Mouse (Mus musculus): ENCODE measurements around the gene Mknk2. TPM values are rescaled to one million over a fixed set of nuclear protein-coding genes. Genes with fewer than 3 reads are reported as not detected.

The Mknk2 gene
- total and polyA plus RNA-seq, 2 experiments = 87.0 to 88.6 TPM

DNA sequence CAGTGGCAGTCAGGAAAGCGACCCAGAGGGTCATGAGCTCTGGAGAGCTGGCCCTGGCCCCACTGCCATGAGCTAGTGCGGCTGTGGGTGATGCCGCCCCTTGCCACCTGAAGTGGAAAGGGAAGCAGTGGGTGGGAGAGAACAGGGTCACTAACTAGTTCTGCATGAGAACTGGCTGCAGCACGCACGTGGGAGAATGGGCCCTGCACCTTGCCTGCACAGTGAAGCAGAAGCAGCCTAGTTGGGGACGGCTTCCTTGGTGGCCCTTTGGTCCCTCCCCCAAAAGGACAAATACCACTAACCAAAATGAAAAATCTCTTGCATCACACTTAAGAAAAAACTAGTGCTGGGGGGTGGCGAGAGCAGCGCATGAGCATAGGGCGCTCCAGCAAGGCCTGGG lies 20.7 kb upstream of the Mknk2 start:
- Histone ChIP-seq H3K9ac (ENCODE audit: low read depth, low read length) (no peak overlapping the region), H3K27ac (replicated peaks; ENCODE audit: insufficient read depth, low read depth, low read length) (no peak overlapping the region), H3K4me1 (ENCODE audit: control insufficient read depth, insufficient read depth, low read length) (peaks cover 8% of the 10 kb centered on the region), H3K27me3 (ENCODE audit: control insufficient read depth, insufficient read depth, low read length) (no peaks in the 10 kb centered on the region), H3K79me2 (ENCODE audit: control insufficient read depth, insufficient read depth, low read length) (peaks cover 3% of the 10 kb centered on the region; the same call in 1 of the 2 replicates), H3K4me3 (ENCODE audit: insufficient read depth, low read depth, low read length) (no peak overlapping the region), H3K36me3 (ENCODE audit: control insufficient read depth, insufficient read depth, low read length) (no peaks in the 10 kb centered on the region)
- TF ChIP-seq CTCF (IDR thresholded peaks at IDR 0.05; ENCODE audit: low read depth, low read length) (no peak), POLR2A (IDR thresholded peaks at IDR 0.05; ENCODE audit: extremely low read depth, insufficient read depth, low read length) (no peak)
- no peak for DNase-seq (ENCODE audit: extremely low read depth, low read depth, low spot score)
- WGBS = 87% methylated on average over 9 of the region's 9 CpGs

DNA sequence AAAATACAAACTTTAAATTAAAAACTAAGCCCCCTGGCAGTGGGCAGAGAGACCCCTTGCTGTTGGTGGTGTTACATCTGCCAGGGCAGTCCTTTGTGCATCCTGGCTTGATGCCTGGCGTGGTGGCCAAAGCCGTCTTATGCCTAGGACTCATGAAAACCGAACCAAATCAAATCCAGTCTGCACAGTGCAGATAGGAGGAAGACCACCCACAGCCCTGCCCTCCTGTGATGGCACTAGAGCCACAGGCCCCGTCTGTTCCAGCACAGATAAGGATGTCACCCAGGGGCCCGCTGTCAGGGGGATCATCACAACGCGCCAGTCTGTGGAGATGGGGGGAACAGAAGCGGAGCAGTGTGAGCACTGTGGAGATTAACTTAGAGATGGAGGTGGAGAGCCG lies 19.9 kb upstream of the Mknk2 start:
- 94% methylated on average over 9 of the region's 9 CpGs for WGBS
- Histone ChIP-seq H3K4me3 (ENCODE audit: insufficient read depth, low read depth, low read length) (no peak overlapping the region), H3K79me2 (ENCODE audit: control insufficient read depth, insufficient read depth, low read length) (peaks cover 3% of the 10 kb centered on the region; the same call in 1 of the 2 replicates), H3K36me3 (ENCODE audit: control insufficient read depth, insufficient read depth, low read length) (no peaks in the 10 kb centered on the region), H3K9ac (ENCODE audit: low read depth, low read length) (no peak overlapping the region), H3K27ac (replicated peaks; ENCODE audit: insufficient read depth, low read depth, low read length) (no peak overlapping the region), H3K4me1 (ENCODE audit: control insufficient read depth, insufficient read depth, low read length) (no peaks in the 10 kb centered on the region), H3K27me3 (ENCODE audit: control insufficient read depth, insufficient read depth, low read length) (no peaks in the 10 kb centered on the region)
- no peak for TF ChIP-seq POLR2A (IDR thresholded peaks at IDR 0.05; ENCODE audit: extremely low read depth, insufficient read depth, low read length)
- TF ChIP-seq CTCF (IDR thresholded peaks at IDR 0.05; ENCODE audit: low read depth, low read length) = no peak
- no peak for DNase-seq (ENCODE audit: extremely low read depth, low read depth, low spot score)

DNA sequence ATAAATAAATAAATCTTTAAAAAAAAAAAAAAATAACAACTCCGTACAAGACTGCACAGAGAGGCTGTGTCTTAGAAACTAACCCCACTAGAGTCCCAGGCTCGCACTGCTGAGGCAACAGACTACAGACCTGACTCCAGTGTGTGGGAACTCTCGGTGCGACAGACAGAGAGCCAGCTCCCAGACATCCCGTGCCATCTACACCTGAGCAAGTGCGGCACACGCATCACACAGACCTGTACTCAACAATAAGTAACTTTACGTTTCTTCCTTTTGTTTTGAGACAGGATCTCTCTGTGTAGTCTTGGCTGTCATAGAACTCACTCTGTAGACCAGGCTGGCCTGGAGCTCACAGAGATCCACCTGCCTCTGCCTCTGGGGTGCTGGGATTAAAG lies 19.5 kb upstream of the Mknk2 start:
- H3K79me2 ChIP-seq (ENCODE audit: control insufficient read depth, insufficient read depth, low read length) = peaks cover 3% of the 10 kb centered on the region; the same call in 1 of the 2 replicates
- no peak for DNase-seq (ENCODE audit: extremely low read depth, low read depth, low spot score)
- H3K27ac ChIP-seq (replicated peaks; ENCODE audit: insufficient read depth, low read depth, low read length) = no peak overlapping the region
- no peak for TF ChIP-seq POLR2A (IDR thresholded peaks at IDR 0.05; ENCODE audit: extremely low read depth, insufficient read depth, low read length)
- TF ChIP-seq CTCF (IDR thresholded peaks at IDR 0.05; ENCODE audit: low read depth, low read length) = no peak
- WGBS = 96% methylated on average over 8 of the region's 8 CpGs
- H3K9ac ChIP-seq (ENCODE audit: low read depth, low read length) = no peak overlapping the region
- no peaks in the 10 kb centered on the region for H3K4me1 ChIP-seq (ENCODE audit: control insufficient read depth, insufficient read depth, low read length)
- no peak overlapping the region for H3K4me3 ChIP-seq (ENCODE audit: insufficient read depth, low read depth, low read length)
- no peaks in the 10 kb centered on the region for H3K27me3 ChIP-seq (ENCODE audit: control insufficient read depth, insufficient read depth, low read length)
- H3K36me3 ChIP-seq (ENCODE audit: control insufficient read depth, insufficient read depth, low read length) = no peaks in the 10 kb centered on the region

DNA sequence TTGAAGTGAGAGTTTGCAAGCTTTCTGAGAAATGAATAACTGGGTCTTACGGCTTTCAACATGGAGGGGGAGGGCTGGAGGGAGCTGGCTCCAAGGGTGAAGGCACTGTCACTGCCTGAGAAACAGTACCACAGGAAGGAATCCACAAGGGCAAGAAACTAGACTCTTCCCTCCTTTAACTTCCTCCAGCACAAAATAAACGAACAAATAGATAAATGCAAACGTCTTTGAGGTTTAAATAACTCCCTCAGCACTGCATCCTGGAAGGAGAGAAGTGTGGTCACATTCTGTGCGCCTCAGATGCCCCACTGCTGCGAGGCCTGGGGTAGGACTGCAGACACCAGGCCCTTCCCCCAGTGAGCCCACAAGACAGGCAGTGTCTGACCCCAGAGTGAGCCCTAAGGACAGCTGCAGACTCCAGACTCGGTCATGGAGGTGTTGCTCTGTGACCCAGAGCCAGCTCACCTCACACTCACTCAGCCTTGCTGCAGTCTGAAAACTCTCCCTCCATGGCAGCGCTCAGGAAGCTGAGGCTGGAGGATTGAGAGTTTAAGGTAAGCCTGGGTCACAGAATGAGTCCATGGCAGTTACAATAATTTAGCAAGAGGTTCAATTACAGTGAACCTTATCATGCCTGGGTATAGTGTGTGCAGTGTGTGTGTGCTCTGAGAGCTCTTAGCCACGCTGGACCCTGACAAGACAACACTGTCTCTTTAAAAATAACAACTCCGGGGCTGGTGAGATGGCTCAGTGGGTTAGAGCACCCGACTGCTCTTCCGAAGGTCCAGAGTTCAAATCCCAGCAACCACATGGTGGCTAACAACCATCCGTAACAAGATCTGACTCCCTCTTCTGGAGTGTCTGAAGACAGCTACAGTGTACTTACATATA lies 18.8 kb upstream of the Mknk2 start:
- H3K27ac ChIP-seq (replicated peaks; ENCODE audit: insufficient read depth, low read depth, low read length) = peak overlapping the region; percentile 17
- H3K27me3 ChIP-seq (ENCODE audit: control insufficient read depth, insufficient read depth, low read length) = no peaks in the 10 kb centered on the region
- TF ChIP-seq POLR2A (IDR thresholded peaks at IDR 0.05; ENCODE audit: extremely low read depth, insufficient read depth, low read length) = no peak
- no peak for TF ChIP-seq CTCF (IDR thresholded peaks at IDR 0.05; ENCODE audit: low read depth, low read length)
- DNase-seq (ENCODE audit: extremely low read depth, low read depth, low spot score) = no peak
- WGBS = 64% methylated on average over 12 of the region's 12 CpGs
- H3K79me2 ChIP-seq (ENCODE audit: control insufficient read depth, insufficient read depth, low read length) = peaks cover 3% of the 10 kb centered on the region; the same call in 1 of the 2 replicates
- no peak overlapping the region for H3K4me3 ChIP-seq (ENCODE audit: insufficient read depth, low read depth, low read length)
- no peak overlapping the region for H3K9ac ChIP-seq (ENCODE audit: low read depth, low read length)
- H3K4me1 ChIP-seq (ENCODE audit: control insufficient read depth, insufficient read depth, low read length) = no peaks in the 10 kb centered on the region
- H3K36me3 ChIP-seq (ENCODE audit: control insufficient read depth, insufficient read depth, low read length) = no peaks in the 10 kb centered on the region

DNA sequence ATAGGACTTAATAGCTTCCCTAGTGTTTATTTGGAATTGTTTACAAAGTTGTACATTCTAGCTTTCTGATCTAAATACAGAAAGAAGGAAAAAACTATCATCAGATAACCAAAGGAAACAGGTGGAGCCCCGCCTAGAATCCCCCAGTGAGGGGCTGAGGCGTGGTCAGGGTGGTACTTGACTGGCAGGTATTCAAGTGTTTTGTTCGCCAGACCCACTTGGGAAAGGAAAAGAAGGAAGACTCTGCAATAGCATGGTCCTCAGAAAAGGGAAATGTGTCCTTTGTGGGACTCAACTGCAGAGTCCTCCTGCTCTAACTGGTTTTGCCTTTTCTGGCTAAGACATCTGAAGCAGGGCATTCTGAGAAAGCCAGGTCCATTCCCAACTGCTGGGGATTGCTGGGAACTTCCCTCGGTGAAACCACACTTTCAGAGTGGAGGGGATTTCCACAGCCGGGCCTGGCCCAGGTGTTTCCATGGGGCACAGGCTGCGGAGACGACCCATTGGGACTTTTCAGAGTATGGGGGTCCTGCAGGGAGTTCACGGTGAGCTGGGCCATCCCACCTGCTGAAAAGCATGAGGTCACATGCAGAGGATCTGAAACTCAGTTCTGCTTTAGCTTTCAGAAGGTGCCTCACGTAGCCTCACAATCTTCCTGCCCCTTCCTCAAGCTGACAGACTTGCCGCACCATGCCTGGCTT lies 18.0 kb upstream of the Mknk2 start:
- Histone ChIP-seq H3K9ac (ENCODE audit: low read depth, low read length) (no peak overlapping the region), H3K27ac (replicated peaks; ENCODE audit: insufficient read depth, low read depth, low read length) (peak overlapping the region; percentile 11), H3K4me1 (ENCODE audit: control insufficient read depth, insufficient read depth, low read length) (no peaks in the 10 kb centered on the region), H3K27me3 (ENCODE audit: control insufficient read depth, insufficient read depth, low read length) (no peaks in the 10 kb centered on the region), H3K79me2 (ENCODE audit: control insufficient read depth, insufficient read depth, low read length) (peaks cover 3% of the 10 kb centered on the region; the same call in 1 of the 2 replicates), H3K4me3 (ENCODE audit: insufficient read depth, low read depth, low read length) (no peak overlapping the region), H3K36me3 (ENCODE audit: control insufficient read depth, insufficient read depth, low read length) (no peaks in the 10 kb centered on the region)
- TF ChIP-seq POLR2A (IDR thresholded peaks at IDR 0.05; ENCODE audit: extremely low read depth, insufficient read depth, low read length) = no peak
- no peak for TF ChIP-seq CTCF (IDR thresholded peaks at IDR 0.05; ENCODE audit: low read depth, low read length)
- 80% methylated on average over 10 of the region's 10 CpGs for WGBS
- no peak for DNase-seq (ENCODE audit: extremely low read depth, low read depth, low spot score)

All from liver, adult 2 months (tissue).